Comparison of ENCODE assay signal across 16 mouse cellular contexts in genomic region chrX:131145656-131146055, GRCm38 (mm10).
"Had no signal": no experiment of that assay in that cellular context is flagged by ENCODE, and none has a peak within 500 bp of the region (broad histone marks: within the 10 kb centered on the region; RNA-seq: fewer than 3 reads in every experiment).

No protein-coding gene starts in this region.

- H3K4me3 ChIP-seq: left cerebral cortex, adult 2 months; limb, embryonic 10.5 days; liver, embryonic 12.5 days; megakaryocyte, embryonic 14.5 days; midbrain, embryonic 15.5 days; neural tube, embryonic 13.5 days had no signal

- H3K27ac ChIP-seq: kidney, postnatal 0 days; left cerebral cortex, adult 2 months; limb, embryonic 10.5 days; liver, embryonic 12.5 days; macrophage; midbrain, embryonic 15.5 days; neural tube, embryonic 13.5 days had no signal

- H3K4me1 ChIP-seq: limb, embryonic 10.5 days; liver, embryonic 12.5 days; megakaryocyte, embryonic 14.5 days; midbrain, embryonic 15.5 days; neural tube, embryonic 13.5 days had no signal

- H3K36me3 ChIP-seq: limb, embryonic 10.5 days; liver, embryonic 12.5 days; midbrain, embryonic 15.5 days; neural tube, embryonic 13.5 days had no signal

- DNase-seq: kidney, adult 8-10 months; lung, embryonic 14.5 days; lung, postnatal 14 days; retina, postnatal 1 day; right cerebral cortex, postnatal 14 days; thymus, adult 18-20 months; thymus, postnatal 14 days had no signal

- H3K9ac ChIP-seq: liver, embryonic 12.5 days; lung, embryonic 14.5 days; midbrain, embryonic 15.5 days; neural tube, embryonic 13.5 days had no signal

- ATAC-seq: liver, embryonic 12.5 days; midbrain, embryonic 15.5 days had no signal

- H3K4me2 ChIP-seq: liver, embryonic 12.5 days; lung, embryonic 14.5 days; midbrain, embryonic 11.5 days; midbrain, embryonic 15.5 days; neural tube, embryonic 13.5 days had no signal

- H3K9me3 ChIP-seq: limb, embryonic 10.5 days; liver, embryonic 12.5 days; megakaryocyte, embryonic 14.5 days; midbrain, embryonic 15.5 days; neural tube, embryonic 13.5 days had no signal

- H3K27me3 ChIP-seq: liver, embryonic 12.5 days; megakaryocyte, embryonic 14.5 days; midbrain, embryonic 15.5 days; neural tube, embryonic 13.5 days had no signal
